ENCODE assay signal across 8 mouse cellular contexts in the genomic region with DNA sequence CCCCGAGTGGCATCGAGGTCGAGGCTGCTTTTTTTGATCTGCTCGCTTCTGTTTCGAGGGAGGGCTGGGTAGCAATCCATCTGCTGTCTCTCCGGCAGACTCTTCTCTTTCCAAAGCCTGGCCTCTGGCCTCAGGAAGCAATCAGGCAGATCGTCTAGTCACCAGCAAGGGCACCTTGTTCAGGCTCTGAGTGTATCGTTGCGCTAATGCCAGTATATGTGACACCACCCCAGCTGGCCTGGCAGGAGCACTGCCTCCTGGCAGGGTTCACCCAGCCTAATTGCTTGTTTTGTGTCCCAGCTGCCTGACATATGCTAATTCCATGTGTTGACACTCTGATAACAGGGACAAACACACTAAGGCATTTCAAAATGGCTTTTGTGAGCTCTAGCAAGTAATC.
A peak's percentile ranks its signal among the peaks of the same experiment; 100 is the strongest.
DNase-seq lines count a peak whose midpoint lies in the region; ATAC-seq and TF ChIP-seq lines count a peak whose summit lies in the region.

No protein-coding gene starts in this region.

- TF ChIP-seq CTCF in left cerebral cortex, adult 2 months (IDR thresholded peaks at IDR 0.05) = no peak
- no peak for TF ChIP-seq CTCF in heart, postnatal 0 days (IDR thresholded peaks at IDR 0.05; ENCODE audit: low read depth)

- H3K27ac ChIP-seq in left cerebral cortex, adult 2 months = peak overlapping the region; percentile 42
- peak overlapping the region; percentile 32; the same call in 1 of the 2 replicates for H3K27ac ChIP-seq in heart, postnatal 0 days (ENCODE audit: low read depth)
- H3K27ac ChIP-seq in stomach, embryonic 15.5 days = peak overlapping the region; percentile 35; the same call in 1 of the 2 replicates

- WGBS in heart, postnatal 0 days = 27% methylated on average over 9 of the region's 9 CpGs
- WGBS in stomach, embryonic 15.5 days = 28% methylated on average over 9 of the region's 9 CpGs

- no peaks in the 10 kb centered on the region for H3K36me3 ChIP-seq in heart, postnatal 0 days (replicated peaks; ENCODE audit: control insufficient read depth, insufficient read depth, low read length)
- no peaks in the 10 kb centered on the region for H3K36me3 ChIP-seq in stomach, embryonic 15.5 days

- no peaks in the 10 kb centered on the region for H3K27me3 ChIP-seq in heart, postnatal 0 days (ENCODE audit: control insufficient read depth, insufficient read depth, low read length)
- H3K27me3 ChIP-seq in stomach, embryonic 15.5 days (replicated peaks) = no peaks in the 10 kb centered on the region

- H3K4me2 ChIP-seq in heart, postnatal 0 days (ENCODE audit: low read depth, low read length) = peak overlapping the region; percentile 17; the same call in 1 of the 2 replicates
- H3K4me2 ChIP-seq in stomach, embryonic 15.5 days = no peak overlapping the region

- no peak for DNase-seq in left cerebral cortex, adult 2 months (ENCODE audit: extremely low spot score in 1 of 2, low spot score in 2 of 2)
- DNase-seq in left cerebral cortex, postnatal 36 days (ENCODE audit: low spot score in 2 of 2) = no peak
- DNase-seq in cerebellum, postnatal 25 days = peak; percentile 21 to 29
- peak; percentile 69 for DNase-seq in heart, postnatal 0 days (ENCODE audit: low spot score)
- peak; percentile 19 to 34 for DNase-seq in kidney, postnatal 36 days
- no peak for DNase-seq in testis, postnatal 10 days (ENCODE audit: low spot score)
- DNase-seq in natural killer cell, adult 2 months (ENCODE audit: low spot score in 2 of 2) = no peak

- peaks cover 5% of the 10 kb centered on the region; the same call in 1 of the 2 replicates for H3K9me3 ChIP-seq in heart, postnatal 0 days (replicated peaks; ENCODE audit: control insufficient read depth, low read length)
- H3K9me3 ChIP-seq in stomach, embryonic 15.5 days = no peaks in the 10 kb centered on the region

- intact Hi-C loops in left cerebral cortex, adult 2 months (cut with DNase I) = no loop called here
- intact Hi-C loops in left cerebral cortex, postnatal 36 days (cut with DNase I) = no loop called here

- TF ChIP-seq EP300 in heart, postnatal 0 days (IDR thresholded peaks at IDR 0.05; ENCODE audit: low read depth) = no peak

- H3K9ac ChIP-seq in heart, postnatal 0 days (replicated peaks; ENCODE audit: low read depth, low read length) = no peak overlapping the region
- no peak overlapping the region for H3K9ac ChIP-seq in stomach, embryonic 15.5 days

- ATAC-seq in heart, postnatal 0 days (ENCODE audit: insufficient read depth, low read depth) = peak; percentile 86
- ATAC-seq in stomach, embryonic 15.5 days (ENCODE audit: insufficient read depth, low FRiP score, low read depth) = peak; percentile 24; the same call in 1 of the 2 replicates

- peaks cover 13% of the 10 kb centered on the region; the same call in 1 of the 2 replicates for H3K4me1 ChIP-seq in heart, postnatal 0 days (ENCODE audit: control insufficient read depth, insufficient read depth)
- peaks cover 12% of the 10 kb centered on the region; the same call in 1 of the 2 replicates for H3K4me1 ChIP-seq in stomach, embryonic 15.5 days

- H3K4me3 ChIP-seq in left cerebral cortex, adult 2 months = no peak overlapping the region
- no peak overlapping the region for H3K4me3 ChIP-seq in heart, postnatal 0 days (ENCODE audit: low read depth, low read length)
- H3K4me3 ChIP-seq in stomach, embryonic 15.5 days (replicated peaks) = no peak overlapping the region

Comparison
In these comparisons a context has a peak if more than half of its experiments do, and no peak if none do; other contexts are left out.
1. DNase-seq: peak in cerebellum, postnatal 25 days (2 of 2), heart, postnatal 0 days (single experiment) and kidney, postnatal 36 days (2 of 2); none in left cerebral cortex, adult 2 months (0 of 2), left cerebral cortex, postnatal 36 days (0 of 2), testis, postnatal 10 days (single experiment) and natural killer cell, adult 2 months (0 of 2).
2. Peak in every context shown above with its lines, with median percentiles within 50 percentile points of each other: H3K27ac ChIP-seq.